Mouse (Mus musculus) cortical plate, adult 2 months (tissue): ENCODE measurements around the gene Gm49425. TPM values are rescaled to one million over a fixed set of nuclear protein-coding genes. Genes with fewer than 3 reads are reported as not detected.

ENCODE experiments used
- H3K27ac ChIP-seq: fragments of 200-500 bp; 2 replicates; pipeline ENCODE4 v1.5.1; 2012; ENCODE audit warnings: low read length, control low read depth, inconsistent platforms; ENCODE audit not compliant: insufficient read depth
- H3K4me1 ChIP-seq: fragments of 200-500 bp; 2 replicates; pipeline ENCODE4 v1.6.1; 2011; ENCODE audit warnings: low read length; ENCODE audit not compliant: control insufficient read depth, insufficient read depth
- H3K4me3 ChIP-seq: fragments of 200-500 bp; 2 replicates; pipeline ENCODE4 v1.5.1; 2011; ENCODE audit warnings: mild to moderate bottlenecking, low read length, control low read depth; ENCODE audit not compliant: insufficient read depth
- CTCF ChIP-seq: fragments of 200-500 bp; IDR thresholded peaks from 2 replicates; pipeline ENCODE4 v1.5.1; 2011; ENCODE audit warnings: mild to moderate bottlenecking, control low read depth, low read length; ENCODE audit not compliant: insufficient read depth; ENCODE audit errors: extremely low read depth
- POLR2A ChIP-seq: fragments of 200-500 bp; IDR thresholded peaks from 2 replicates; pipeline ENCODE4 v1.6.1; 2011; ENCODE audit warnings: mild to moderate bottlenecking, low read length, control low read depth; ENCODE audit not compliant: insufficient read depth; ENCODE audit errors: extremely low read depth
- polyA plus RNA-seq: library from polyadenylated mRNA; depleted of rRNA; stranded (reverse); fragments of >200 nt; gene quantifications from 2 replicates; pipeline ENCODE4 v1.2.3, GENCODE M21; 2012

The Gm49425 gene
- polyA plus RNA-seq, 1 experiment, result not detected

DNA sequence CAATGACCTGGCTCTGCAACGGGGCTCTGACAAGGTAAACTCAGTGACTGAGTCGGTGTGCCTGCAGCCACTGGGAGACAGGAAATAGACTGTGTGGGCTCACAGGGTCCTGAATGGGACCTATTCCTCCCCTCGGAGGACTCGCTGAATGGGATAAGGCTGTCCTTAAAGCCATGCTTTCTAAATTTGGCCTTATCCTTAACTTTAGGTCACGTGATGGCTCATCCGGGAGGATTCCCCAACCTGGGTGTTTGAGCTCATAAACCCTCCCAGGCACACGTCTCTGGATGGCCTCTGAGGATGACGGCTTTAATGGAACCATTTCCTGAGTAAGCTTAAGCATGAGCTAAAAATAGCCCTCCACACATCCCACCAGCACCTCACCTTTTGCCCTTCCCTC is 24.3 kb downstream of the Gm49425 start:
- H3K4me3 ChIP-seq, result no peak overlapping the region
- H3K4me1 ChIP-seq, result no peaks in the 10 kb centered on the region
- no peak overlapping the region for H3K27ac ChIP-seq
- TF ChIP-seq CTCF, result no peak
- TF ChIP-seq POLR2A, result no peak

DNA sequence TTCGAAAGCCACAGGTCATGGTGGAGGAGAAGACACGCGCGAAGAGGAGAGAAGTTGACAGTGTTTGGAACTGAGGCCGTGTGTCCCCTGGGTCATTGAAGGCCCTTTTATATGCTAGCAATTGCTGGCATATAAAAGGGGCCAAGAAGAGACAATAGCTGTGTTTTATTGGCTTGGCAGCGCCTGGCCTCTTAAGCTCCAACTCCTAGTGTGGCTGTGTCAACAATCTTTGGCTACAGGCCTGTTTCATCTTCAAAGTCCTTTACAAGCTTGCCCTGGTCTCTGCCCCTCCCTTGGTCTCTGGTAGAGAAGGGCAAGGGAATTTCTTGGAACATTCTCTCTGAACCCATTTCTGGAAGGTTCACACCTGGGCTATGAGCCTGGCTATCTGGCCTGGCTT is 25.6 kb downstream of the Gm49425 start, which contains the start of gene Krt83:
TSS of gene Krt83 (minus strand) at position 82 of the 400 bp plus-strand sequence.
- Histone ChIP-seq H3K4me1 (no peaks in the 10 kb centered on the region), H3K4me3 (no peak within 1 kb of the TSS), H3K27ac (no peak within 1 kb of the TSS)
- TF ChIP-seq CTCF, result no peak
- TF ChIP-seq POLR2A, result no peak

DNA sequence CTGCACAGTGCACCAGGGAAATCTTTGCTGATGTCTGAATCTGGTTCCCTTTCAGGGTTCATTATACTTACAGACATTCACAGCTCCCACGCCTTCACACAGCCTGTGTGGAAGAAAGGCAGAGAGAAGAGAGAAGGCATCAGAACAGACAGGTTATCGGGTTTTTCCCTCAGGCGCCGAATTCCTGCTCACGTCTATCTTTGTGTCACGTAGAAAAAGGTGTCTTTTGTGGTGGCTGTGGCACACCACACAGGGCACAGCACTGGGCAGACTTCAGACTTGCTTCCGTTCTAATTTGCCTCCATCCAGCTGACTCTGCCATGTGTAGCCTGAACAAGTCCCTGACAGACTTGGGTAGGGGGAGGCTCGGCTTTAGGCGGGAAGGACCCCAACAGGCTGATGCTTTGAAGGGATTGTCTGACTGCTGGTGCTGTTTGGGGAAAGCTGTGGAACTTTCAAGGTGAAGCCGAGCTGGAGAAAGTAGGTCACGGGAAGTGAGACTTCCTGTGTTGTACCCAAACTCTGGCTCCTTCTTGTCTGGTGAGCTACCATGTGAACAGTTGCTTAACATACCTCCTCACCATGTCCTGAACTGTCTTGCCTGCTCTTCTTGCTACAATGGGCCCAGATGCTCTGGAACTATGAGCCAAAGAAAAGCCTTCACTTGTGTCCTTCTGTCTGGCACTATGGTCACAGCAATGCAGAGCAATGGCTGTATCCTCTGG is 31.0 kb downstream of the Gm49425 start:
- no peaks in the 10 kb centered on the region; the same call in 1 of the 2 replicates for H3K4me1 ChIP-seq
- TF ChIP-seq POLR2A (no peak), CTCF (no peak)
- H3K27ac ChIP-seq, result no peak overlapping the region
- no peak overlapping the region for H3K4me3 ChIP-seq

DNA sequence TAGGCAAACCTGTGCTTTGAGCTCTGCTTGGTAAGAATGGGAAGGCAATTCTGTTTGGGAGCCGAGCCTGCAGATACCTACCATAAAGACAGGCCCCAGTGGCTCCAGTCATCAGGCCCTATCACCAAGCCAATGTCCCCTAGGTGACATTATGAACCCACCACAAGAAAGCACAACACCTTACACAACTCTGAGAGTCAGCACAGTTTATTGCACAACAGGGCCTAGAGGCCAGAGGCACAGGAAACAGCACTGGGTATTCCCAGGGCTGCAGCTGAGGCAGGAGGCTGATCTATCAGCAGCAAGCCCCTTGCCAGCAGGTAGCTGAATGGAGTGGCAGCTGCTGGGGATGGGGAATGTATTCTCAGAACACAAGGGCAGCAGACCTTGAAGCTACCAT is 32.1 kb downstream of the Gm49425 start:
- Histone ChIP-seq H3K27ac (no peak overlapping the region), H3K4me1 (no peaks in the 10 kb centered on the region; the same call in 1 of the 2 replicates), H3K4me3 (no peak overlapping the region)
- TF ChIP-seq CTCF (no peak), POLR2A (no peak)

DNA sequence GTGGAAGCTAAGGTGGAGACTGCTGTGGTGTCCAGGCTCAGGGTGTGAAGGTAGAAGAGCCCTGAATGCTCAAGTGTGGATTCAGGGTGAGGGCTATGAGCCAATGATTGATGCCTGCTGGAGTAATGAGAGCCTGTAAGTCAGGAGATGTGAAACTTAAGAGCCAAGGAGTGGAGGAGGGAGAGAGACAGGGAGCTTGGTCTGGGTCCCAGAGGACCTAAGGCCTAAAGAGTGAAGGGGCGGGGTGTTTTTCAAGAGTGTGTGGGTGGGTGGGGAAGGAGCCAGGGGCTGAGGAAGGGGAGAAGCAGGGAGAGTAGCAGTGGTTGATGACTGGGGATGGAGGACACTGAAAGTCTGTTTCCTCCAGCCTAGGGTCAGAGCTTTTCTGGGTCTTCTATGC is 33.4 kb downstream of the Gm49425 start:
- H3K4me1 ChIP-seq, result no peaks in the 10 kb centered on the region; the same call in 1 of the 2 replicates
- no peak for TF ChIP-seq CTCF
- no peak for TF ChIP-seq POLR2A
- H3K27ac ChIP-seq, result no peak overlapping the region
- no peak overlapping the region for H3K4me3 ChIP-seq

DNA sequence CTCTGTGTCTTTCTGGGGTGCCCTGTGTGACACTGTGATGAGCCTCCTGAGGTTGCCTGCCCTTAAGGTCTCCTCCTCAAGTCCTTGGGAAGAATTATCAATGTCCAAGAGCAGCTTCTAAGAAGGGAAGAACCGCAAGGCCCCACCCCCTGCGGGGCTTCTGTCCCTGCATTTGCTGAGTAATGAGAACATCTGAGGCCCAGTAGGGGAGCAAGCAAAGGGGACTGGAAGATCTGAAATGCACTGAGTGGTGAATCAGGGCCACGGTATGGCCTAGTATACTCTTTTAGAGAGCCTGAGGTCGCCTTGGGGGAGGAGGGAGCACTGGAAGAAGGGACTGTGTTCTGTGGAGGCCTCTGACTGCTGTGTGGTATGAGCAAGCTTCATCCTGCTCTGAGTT is 35.0 kb downstream of the Gm49425 start:
- Histone ChIP-seq H3K27ac (no peak overlapping the region), H3K4me3 (no peak overlapping the region), H3K4me1 (no peaks in the 10 kb centered on the region; the same call in 1 of the 2 replicates)
- TF ChIP-seq CTCF, result no peak
- no peak for TF ChIP-seq POLR2A

DNA sequence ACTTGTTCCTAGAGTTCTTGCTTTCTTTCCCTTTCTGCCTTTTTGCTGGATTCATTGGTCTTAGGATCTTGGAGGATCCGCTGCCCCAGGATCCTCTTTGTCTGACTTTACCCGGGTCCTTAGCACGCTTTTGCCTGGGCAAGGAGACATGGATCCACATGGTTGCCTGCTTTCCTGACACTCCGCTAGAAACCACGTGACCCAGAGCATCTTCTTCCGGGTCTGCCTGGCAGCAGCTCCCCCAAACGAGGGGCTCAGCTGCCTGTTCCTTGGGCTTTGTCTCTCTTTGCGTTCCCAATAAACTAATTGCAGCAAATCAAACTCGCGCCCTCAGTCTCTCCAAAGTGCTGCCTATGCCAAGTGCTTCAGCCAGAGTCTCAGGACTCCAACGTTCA is 37.4 kb downstream of the Gm49425 start:
- no peak for TF ChIP-seq POLR2A
- no peak for TF ChIP-seq CTCF
- no peak overlapping the region; the same call in 1 of the 2 replicates for H3K4me3 ChIP-seq
- no peak overlapping the region for H3K27ac ChIP-seq
- H3K4me1 ChIP-seq, result no peaks in the 10 kb centered on the region

DNA sequence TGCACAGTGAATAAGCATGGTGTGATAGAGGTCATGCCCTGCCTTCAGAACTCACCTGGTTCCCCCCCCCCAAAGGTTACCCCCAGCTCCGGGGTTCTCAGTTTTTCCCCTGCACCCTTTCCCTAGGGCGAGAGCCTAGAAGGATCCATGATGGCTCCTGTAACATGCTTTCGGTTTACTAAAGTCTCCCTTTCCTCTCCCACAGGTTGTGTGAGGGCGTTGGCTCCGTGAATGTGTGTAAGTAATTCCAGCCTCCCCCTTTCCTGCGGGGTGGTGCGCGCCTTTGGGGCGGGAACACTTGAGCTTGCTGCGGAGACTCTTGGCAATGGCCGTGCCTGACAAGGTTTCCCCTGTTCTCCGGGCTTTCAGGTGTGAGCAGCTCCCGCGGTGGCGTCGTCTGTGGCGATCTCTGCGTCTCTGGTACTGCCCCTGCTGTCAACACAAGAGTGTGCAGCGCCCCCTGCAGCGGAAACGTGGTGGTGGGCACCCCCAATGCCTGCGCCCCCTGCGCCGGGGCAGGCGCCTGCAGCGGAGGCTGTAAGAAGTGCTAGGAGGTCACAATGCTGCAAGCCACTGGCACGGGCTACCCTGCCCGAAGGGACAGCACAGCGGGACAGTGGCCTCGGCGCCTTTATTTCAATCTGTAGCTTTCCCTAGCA is 37.9 kb downstream of the Gm49425 start:
- Histone ChIP-seq H3K27ac (no peak overlapping the region), H3K4me1 (no peaks in the 10 kb centered on the region), H3K4me3 (no peak overlapping the region; the same call in 1 of the 2 replicates)
- TF ChIP-seq POLR2A (no peak), CTCF (peak; percentile 24; the same call in 1 of the 2 replicates)

DNA sequence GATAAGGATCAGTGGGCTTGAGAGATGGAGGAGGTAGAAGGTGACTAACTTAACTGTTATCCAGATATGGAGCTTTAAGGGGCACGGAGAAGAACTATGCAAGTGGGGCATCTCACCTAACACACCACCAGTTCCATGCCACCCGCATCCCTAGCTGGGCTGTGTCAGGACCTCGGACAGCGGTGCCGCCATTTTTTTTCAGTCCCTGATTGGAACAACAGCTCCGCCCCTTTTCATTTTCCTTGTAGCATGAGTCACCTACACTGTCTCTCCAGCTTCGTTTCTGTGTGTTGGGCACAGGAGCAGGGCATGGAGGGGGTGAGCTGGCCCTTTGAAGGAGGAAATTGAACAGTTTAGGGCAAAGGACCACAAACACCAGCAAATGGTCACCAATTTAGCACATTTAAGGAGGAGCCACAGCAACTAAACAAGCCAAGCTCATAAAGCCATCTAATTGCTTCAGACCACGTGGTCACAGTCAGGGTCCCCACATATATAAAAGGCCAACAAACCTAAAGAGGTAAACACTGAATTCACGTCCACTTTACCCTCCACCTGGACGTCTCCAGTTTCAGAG is 44.0 kb downstream of the Gm49425 start, which contains the start of gene Krt86:
TSS of gene Krt86 (plus strand) at position 527 of the 577 bp plus-strand sequence.
- Histone ChIP-seq H3K4me3 (no peak within 1 kb of the TSS), H3K4me1 (no peaks in the 10 kb centered on the region), H3K27ac (no peak within 1 kb of the TSS)
- no peak for TF ChIP-seq POLR2A
- no peak for TF ChIP-seq CTCF
